Mouse (Mus musculus) heart, embryonic 13.5 days (tissue): ENCODE measurements around the gene Hepacam. TPM values are rescaled to one million over a fixed set of nuclear protein-coding genes. Genes with fewer than 3 reads are reported as not detected.

ENCODE experiments used
- ATAC-seq: fragments of 200-750 bp; cut with Nextera tagmentation; 2 replicates; pipeline ENCODE4 v1.8.0; 2017; ENCODE audit warnings: moderate TSS enrichment; ENCODE audit not compliant: insufficient number of reproducible peaks, low FRiP score, low TSS enrichment; ENCODE audit errors: extremely low read depth
- H3K27ac ChIP-seq: fragments of 300-500 bp; sonication (generic); replicated peaks from 2 replicates; pipeline ENCODE4 v1.5.1; 2015; ENCODE audit warnings: moderate library complexity, mild to moderate bottlenecking, inconsistent platforms
- H3K27me3 ChIP-seq: fragments of 300-500 bp; sonication (generic); replicated peaks from 2 replicates; pipeline ENCODE4 v1.6.1; 2015; ENCODE audit warnings: mild to moderate bottlenecking, inconsistent platforms
- H3K36me3 ChIP-seq: fragments of 300-500 bp; sonication (generic); 2 replicates; pipeline ENCODE4 v1.6.1; 2015; ENCODE audit warnings: mild to moderate bottlenecking, inconsistent platforms
- H3K4me1 ChIP-seq: fragments of 300-500 bp; sonication (generic); 2 replicates; pipeline ENCODE4 v1.6.1; 2015; ENCODE audit warnings: inconsistent platforms
- H3K4me2 ChIP-seq: fragments of 300-500 bp; sonication (generic); 2 replicates; pipeline ENCODE4 v1.6.1; 2015; ENCODE audit warnings: inconsistent platforms, mild to moderate bottlenecking, moderate library complexity
- H3K4me3 ChIP-seq: fragments of 300-500 bp; sonication (generic); 2 replicates; pipeline ENCODE4 v1.5.1; 2015; ENCODE audit warnings: moderate library complexity, mild to moderate bottlenecking, inconsistent platforms
- H3K9ac ChIP-seq: fragments of 300-500 bp; sonication (generic); 2 replicates; pipeline ENCODE4 v1.6.1; 2015; ENCODE audit warnings: inconsistent platforms, mild to moderate bottlenecking, moderate library complexity
- H3K9me3 ChIP-seq: fragments of 300-500 bp; sonication (generic); 2 replicates; pipeline ENCODE4 v1.6.1; 2016; ENCODE audit warnings: inconsistent platforms
- WGBS: fragments of 180-500 bp; shearing (Covaris S2); methylation state at CpG from one replicate; pipeline ENCODE4 v1.1.7; 2015; ENCODE audit warnings: mixed read lengths; 5-methylcytosine and 5-hydroxymethylcytosine counted together
- polyA plus RNA-seq: library from polyadenylated mRNA; unstranded; fragments of >200 nt; fragmentation: Nextera tagmentation; extraction: Ambion mirVana; gene quantifications from 2 replicates; pipeline ENCODE4 v1.2.1, GENCODE M21; 2015

Hepacam gene
- polyA plus RNA-seq, 1 experiment from 2014 or later, result 0.07 TPM

DNA sequence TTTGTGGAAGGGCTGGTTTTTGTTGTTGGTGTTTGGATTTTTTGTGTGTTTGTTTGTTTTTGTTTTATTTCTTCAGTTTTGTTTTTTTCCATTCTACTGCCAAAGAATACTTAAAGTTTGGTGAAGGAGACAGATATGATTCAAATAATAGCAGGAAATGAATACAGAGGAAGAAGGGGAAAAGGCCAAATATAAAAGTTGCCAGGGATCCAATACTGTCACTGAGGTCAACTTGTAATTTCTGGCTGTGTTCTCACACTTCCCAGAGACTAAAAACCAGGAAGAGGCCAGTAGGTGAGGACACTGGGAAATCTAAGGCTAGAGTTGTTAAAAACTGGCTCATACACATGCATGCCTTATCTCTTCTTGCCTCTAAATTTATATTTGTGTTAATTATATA, 5.1 kb upstream of the Hepacam start:
- Histone ChIP-seq H3K9me3 (no peaks in the 10 kb centered on the region), H3K27ac (no peak overlapping the region), H3K4me2 (no peak overlapping the region), H3K36me3 (no peaks in the 10 kb centered on the region), H3K9ac (no peak overlapping the region), H3K4me1 (peaks cover 9% of the 10 kb centered on the region), H3K4me3 (no peak overlapping the region), H3K27me3 (no peaks in the 10 kb centered on the region)
- no peak for ATAC-seq

GRCm38 (mm10) chr9:37362881-37363280, 4.3 kb upstream of the Hepacam start:
- no peak for ATAC-seq
- WGBS, result 55% methylated on average over 1 of the region's 1 CpGs
- Histone ChIP-seq H3K9ac (no peak overlapping the region), H3K9me3 (no peaks in the 10 kb centered on the region), H3K36me3 (no peaks in the 10 kb centered on the region), H3K4me2 (no peak overlapping the region), H3K27me3 (no peaks in the 10 kb centered on the region), H3K4me3 (no peak overlapping the region), H3K4me1 (peaks cover 9% of the 10 kb centered on the region), H3K27ac (no peak overlapping the region)

- Histone ChIP-seq H3K4me1 (peaks cover 9% of the 10 kb centered on the region), H3K36me3 (no peaks in the 10 kb centered on the region), H3K9ac (no peak overlapping the region), H3K9me3 (no peaks in the 10 kb centered on the region), H3K27me3 (no peaks in the 10 kb centered on the region), H3K4me2 (no peak overlapping the region), H3K4me3 (no peak overlapping the region), H3K27ac (no peak overlapping the region)
- WGBS, result 59% methylated on average over 3 of the region's 3 CpGs
- ATAC-seq, result no peak
These were observed 3.6 kb upstream of the Hepacam start for GRCm38 (mm10) chr9:37363551-37363950.

- Histone ChIP-seq H3K36me3 (no peaks in the 10 kb centered on the region), H3K9ac (no peak overlapping the region), H3K4me2 (no peak overlapping the region), H3K27me3 (no peaks in the 10 kb centered on the region), H3K4me1 (peaks cover 6% of the 10 kb centered on the region), H3K27ac (no peak overlapping the region), H3K9me3 (no peaks in the 10 kb centered on the region), H3K4me3 (no peak overlapping the region)
- no peak for ATAC-seq
- WGBS, result 69% methylated on average over 3 of the region's 3 CpGs
These were observed 2.8 kb upstream of the Hepacam start for GRCm38 (mm10) chr9:37364392-37364791.

- Histone ChIP-seq H3K27ac (no peak overlapping the region), H3K27me3 (no peaks in the 10 kb centered on the region), H3K4me2 (no peak overlapping the region), H3K4me1 (no peaks in the 10 kb centered on the region), H3K9me3 (no peaks in the 10 kb centered on the region), H3K36me3 (no peaks in the 10 kb centered on the region), H3K9ac (no peak overlapping the region), H3K4me3 (no peak overlapping the region)
- 50% methylated on average over 5 of the region's 5 CpGs for WGBS
- ATAC-seq, result no peak
These were observed 1.4 kb upstream of the Hepacam start for GRCm38 (mm10) chr9:37365706-37366105.

DNA sequence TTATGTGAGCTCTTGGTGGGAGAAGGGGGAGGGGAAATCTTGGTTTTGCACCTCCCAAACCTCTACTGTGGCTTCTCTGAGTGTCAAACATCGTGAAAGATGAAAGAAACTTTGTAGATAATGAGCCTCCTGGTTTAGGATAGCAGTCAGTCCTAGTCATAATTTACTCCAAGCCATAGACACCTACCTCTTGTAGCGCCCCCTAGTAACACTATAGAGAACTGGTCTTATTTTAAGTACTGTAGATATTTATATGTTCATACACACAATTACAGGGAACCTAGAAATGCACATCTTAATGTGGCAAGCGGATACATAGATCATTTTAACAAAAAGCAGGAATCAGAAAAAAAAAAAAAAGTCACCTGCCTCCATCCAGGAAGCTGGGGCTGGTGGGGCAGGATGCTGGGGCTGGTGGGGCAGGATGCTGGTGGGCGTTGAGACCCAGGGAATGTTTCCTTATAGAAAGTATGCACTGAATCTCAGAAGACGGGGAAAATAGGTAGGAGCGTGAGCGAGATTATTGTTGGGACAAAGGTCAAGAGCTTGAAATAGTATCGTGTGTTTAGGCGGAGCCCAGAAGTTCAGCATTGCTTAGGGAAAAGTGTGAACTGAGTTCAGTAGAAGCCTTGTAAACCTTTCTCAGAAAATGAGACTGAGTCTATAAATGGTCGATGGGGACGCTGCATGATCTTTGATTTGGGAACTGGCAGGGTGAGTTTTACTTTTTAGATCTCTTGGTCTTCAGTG, 1.1 kb downstream of the Hepacam start:
- H3K4me2 ChIP-seq, result no peak overlapping the region
- H3K36me3 ChIP-seq, result no peaks in the 10 kb centered on the region
- WGBS, result 65% methylated on average over 11 of the region's 11 CpGs
- no peak for ATAC-seq
- no peaks in the 10 kb centered on the region for H3K27me3 ChIP-seq
- H3K27ac ChIP-seq, result no peak overlapping the region
- H3K9ac ChIP-seq, result no peak overlapping the region
- no peaks in the 10 kb centered on the region for H3K9me3 ChIP-seq
- H3K4me3 ChIP-seq, result no peak overlapping the region
- H3K4me1 ChIP-seq, result no peaks in the 10 kb centered on the region

DNA sequence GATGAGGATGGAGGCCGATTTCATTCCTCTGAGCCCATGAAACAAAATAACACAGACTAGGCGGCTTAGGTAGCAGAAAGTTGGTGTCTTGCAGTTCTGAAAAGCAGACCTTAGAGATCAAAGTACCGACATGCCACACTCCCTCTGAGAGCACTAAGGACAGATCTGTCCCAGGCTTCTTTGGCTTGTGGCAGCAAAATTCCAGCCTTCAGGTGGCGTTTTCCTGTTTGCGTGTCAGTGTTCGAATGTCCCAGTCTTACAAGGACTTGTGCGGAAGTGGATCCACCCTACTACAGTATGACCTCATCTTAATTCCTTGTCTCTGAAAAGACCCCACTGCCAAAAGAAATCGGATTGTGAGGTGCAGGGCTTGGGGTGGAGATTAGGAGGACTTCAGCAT, 1.7 kb downstream of the Hepacam start:
- Histone ChIP-seq H3K9ac (no peak overlapping the region), H3K4me3 (no peak overlapping the region), H3K4me2 (no peak overlapping the region), H3K36me3 (no peaks in the 10 kb centered on the region), H3K27me3 (no peaks in the 10 kb centered on the region), H3K27ac (no peak overlapping the region), H3K9me3 (no peaks in the 10 kb centered on the region), H3K4me1 (no peaks in the 10 kb centered on the region)
- ATAC-seq, result no peak
- WGBS, result 56% methylated on average over 8 of the region's 8 CpGs

DNA sequence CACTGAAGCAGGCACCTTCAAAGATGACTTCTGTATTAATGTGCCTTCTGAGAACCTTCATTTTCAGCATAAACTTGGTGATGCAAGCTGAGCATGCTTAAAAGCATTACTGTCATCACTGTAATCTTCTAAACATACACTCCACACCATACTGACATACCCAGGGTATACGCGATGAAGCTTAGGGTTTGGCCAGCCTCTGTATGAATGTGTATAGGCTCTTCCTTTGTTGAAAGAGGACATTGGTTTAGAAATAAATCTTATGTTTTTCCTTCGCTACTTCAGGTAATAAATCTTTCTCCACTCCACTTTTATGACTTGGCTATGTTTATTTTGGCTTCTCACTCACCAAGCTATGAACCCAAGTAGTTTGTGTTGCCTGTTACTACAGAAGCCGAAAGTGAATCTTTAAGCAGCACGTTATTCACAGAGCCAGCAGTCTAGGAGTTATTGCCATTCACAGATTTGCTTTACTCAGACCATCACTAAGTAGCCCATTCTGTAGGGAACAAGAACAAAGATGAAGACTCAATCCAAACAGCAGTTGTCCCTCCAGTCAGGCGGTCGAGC, 4.2 kb downstream of the Hepacam start:
- no peak overlapping the region for H3K4me2 ChIP-seq
- no peaks in the 10 kb centered on the region for H3K4me1 ChIP-seq
- H3K9ac ChIP-seq, result no peak overlapping the region
- H3K36me3 ChIP-seq, result no peaks in the 10 kb centered on the region
- ATAC-seq, result no peak
- no peaks in the 10 kb centered on the region for H3K9me3 ChIP-seq
- H3K4me3 ChIP-seq, result no peak overlapping the region
- no peak overlapping the region for H3K27ac ChIP-seq
- WGBS, result 79% methylated on average over 7 of the region's 7 CpGs
- H3K27me3 ChIP-seq, result no peaks in the 10 kb centered on the region

DNA sequence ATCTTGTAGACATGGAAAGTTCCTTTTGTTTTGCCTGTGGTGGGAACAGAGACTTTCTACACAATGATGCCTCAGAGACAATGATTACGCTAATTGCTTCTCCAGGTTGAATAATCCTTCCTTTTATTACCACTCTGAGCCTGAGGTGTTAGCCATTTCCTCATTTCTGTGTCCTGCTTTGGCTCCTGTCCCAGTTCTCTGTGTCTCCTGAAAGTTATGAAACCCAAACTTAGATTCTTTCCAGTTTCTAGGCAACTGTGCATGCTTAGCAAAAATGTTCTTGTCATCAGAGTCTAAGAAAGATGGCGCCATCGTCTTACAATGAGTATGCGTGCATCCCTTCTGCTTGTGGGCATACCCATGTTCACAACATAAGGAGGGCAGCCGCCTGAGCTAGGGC, 8.6 kb downstream of the Hepacam start:
- Histone ChIP-seq H3K4me2 (no peak overlapping the region), H3K4me3 (no peak overlapping the region), H3K36me3 (no peaks in the 10 kb centered on the region), H3K4me1 (no peaks in the 10 kb centered on the region), H3K27me3 (0 out of 2 replicates have a peak, but pooled peaks cover 5% of the 10 kb centered on the region), H3K27ac (no peak overlapping the region), H3K9ac (no peak overlapping the region), H3K9me3 (no peaks in the 10 kb centered on the region)
- WGBS, result 81% methylated on average over 5 of the region's 5 CpGs
- no peak for ATAC-seq

DNA sequence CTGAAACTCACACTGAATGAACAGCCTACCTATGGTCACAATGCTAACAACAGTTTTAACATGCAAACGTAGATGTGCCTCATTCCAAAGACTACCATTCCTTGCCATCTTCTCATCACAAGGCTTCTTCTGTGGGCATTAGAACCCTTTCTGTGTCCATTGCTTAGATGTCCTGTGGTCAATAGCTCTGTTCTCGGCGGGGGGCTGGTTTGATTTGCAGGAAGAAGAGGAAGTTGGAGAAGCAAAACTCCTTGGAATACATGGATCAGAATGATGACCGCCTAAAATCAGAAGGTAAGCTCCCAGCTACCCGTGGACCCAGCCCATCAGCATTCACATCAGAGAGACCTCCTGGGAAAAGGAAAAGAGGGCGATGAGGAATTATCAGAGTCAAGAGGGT, 16.0 kb downstream of the Hepacam start:
- Histone ChIP-seq H3K36me3 (no peaks in the 10 kb centered on the region), H3K9ac (no peak overlapping the region), H3K4me2 (no peak overlapping the region), H3K27ac (no peak overlapping the region), H3K4me3 (no peak overlapping the region), H3K4me1 (0 out of 2 replicates have a peak, but pooled peaks cover 5% of the 10 kb centered on the region), H3K9me3 (no peaks in the 10 kb centered on the region), H3K27me3 (peaks cover 63% of the 10 kb centered on the region)
- no peak for ATAC-seq
- 77% methylated on average over 6 of the region's 6 CpGs for WGBS

DNA sequence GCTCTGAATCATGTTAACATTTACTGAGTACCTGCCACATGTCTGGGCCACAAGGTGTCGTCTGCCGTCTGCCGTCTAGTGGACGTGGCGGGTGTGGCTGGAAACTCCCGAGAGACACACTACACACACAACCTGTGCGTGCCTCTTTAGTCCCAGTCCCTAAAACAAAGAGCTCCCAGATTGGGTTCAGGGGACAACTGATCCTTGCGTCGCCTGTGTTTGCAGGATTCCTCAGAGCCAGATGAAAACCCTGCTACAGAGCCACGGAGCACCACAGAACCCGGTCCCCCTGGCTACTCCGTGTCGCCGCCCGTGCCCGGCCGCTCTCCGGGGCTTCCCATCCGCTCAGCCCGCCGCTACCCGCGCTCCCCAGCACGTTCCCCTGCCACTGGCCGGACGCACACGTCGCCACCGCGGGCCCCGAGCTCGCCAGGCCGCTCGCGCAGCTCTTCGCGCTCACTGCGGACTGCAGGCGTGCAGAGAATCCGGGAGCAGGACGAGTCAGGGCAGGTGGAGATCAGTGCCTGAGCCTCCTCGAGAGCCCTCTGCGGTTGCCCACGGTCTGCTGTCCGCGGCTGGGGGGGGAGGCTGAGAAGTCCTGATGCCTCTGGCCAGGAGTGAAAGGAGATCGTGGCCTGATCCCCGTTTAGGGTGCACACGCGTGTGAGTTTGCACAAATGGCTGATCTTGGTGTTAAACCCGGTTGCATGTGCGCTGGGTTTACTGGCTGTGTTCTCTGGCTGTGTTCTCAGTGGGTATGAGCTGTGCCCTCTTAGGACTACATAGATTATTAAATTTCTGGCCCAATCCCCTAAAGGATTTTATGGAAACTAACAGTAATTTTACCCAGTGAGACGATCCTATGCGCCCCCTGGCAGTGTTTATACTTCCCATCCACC, 17.4 kb downstream of the Hepacam start:
- H3K4me3 ChIP-seq, result peak overlapping the region; percentile 57
- WGBS, result 7% methylated on average over 54 of the region's 54 CpGs
- no peak overlapping the region for H3K27ac ChIP-seq

More for the DNA sequence above, 17.4 kb downstream of the Hepacam start:
- peaks cover 63% of the 10 kb centered on the region for H3K27me3 ChIP-seq
- H3K36me3 ChIP-seq, result no peaks in the 10 kb centered on the region
- H3K9me3 ChIP-seq, result no peaks in the 10 kb centered on the region
- H3K9ac ChIP-seq, result peak overlapping the region; percentile 80
- no peak; the same call in 1 of the 2 replicates for ATAC-seq
- peak overlapping the region; percentile 91 for H3K4me2 ChIP-seq
- H3K4me1 ChIP-seq, result 0 out of 2 replicates have a peak, but pooled peaks cover 5% of the 10 kb centered on the region
